ENCODE assay signal across 27 mouse cellular contexts in genomic region chr1:189617381-189617780, GRCm38 (mm10).
"Had no signal": no experiment of that assay in that cellular context is flagged by ENCODE, and none has a peak within 500 bp of the region (broad histone marks: within the 10 kb centered on the region; RNA-seq: fewer than 3 reads in every experiment).

No protein-coding gene starts in this region.

- ATAC-seq: hindbrain, postnatal 0 days; intestine, embryonic 16.5 days; liver, embryonic 12.5 days had no signal

- H3K36me3 ChIP-seq: heart, embryonic 13.5 days; heart, embryonic 15.5 days; hindbrain, embryonic 13.5 days; hindbrain, embryonic 15.5 days; kidney, embryonic 15.5 days; limb, embryonic 13.5 days; limb, embryonic 15.5 days; liver, embryonic 12.5 days had no signal

- H3K27ac ChIP-seq: heart, adult 2 months; heart, embryonic 13.5 days; heart, embryonic 15.5 days; hindbrain, embryonic 13.5 days; hindbrain, embryonic 15.5 days; hindbrain, postnatal 0 days; kidney, embryonic 15.5 days; kidney, postnatal 0 days; limb, embryonic 13.5 days; limb, embryonic 15.5 days; liver, embryonic 12.5 days; liver, embryonic 14.5 days had no signal

- DNase-seq: gastrocnemius, postnatal 14 days; gastrocnemius, postnatal 36 days; heart, adult 11 months; heart, adult 2 months; heart, postnatal 14 days; heart, postnatal 36 days; kidney, adult 11 months; kidney, adult 2 months; kidney, adult 9 months; kidney, postnatal 14 days; kidney, postnatal 36 days; layer of hippocampus, adult 9-11 months; layer of hippocampus, postnatal 36 days; left cerebral cortex, postnatal 4 days had no signal

- H3K9me3 ChIP-seq: heart, embryonic 13.5 days; heart, embryonic 15.5 days; hindbrain, embryonic 13.5 days; hindbrain, embryonic 15.5 days; kidney, embryonic 15.5 days; limb, embryonic 13.5 days; limb, embryonic 15.5 days; liver, embryonic 12.5 days had no signal

- H3K4me3 ChIP-seq: heart, adult 2 months; heart, embryonic 13.5 days; heart, embryonic 15.5 days; hindbrain, embryonic 13.5 days; hindbrain, embryonic 15.5 days; kidney, embryonic 15.5 days; limb, embryonic 13.5 days; limb, embryonic 15.5 days; liver, embryonic 12.5 days had no signal

- H3K4me1 ChIP-seq: heart, embryonic 15.5 days; hindbrain, embryonic 13.5 days; hindbrain, embryonic 15.5 days; liver, embryonic 12.5 days had no signal

- H3K9ac ChIP-seq: heart, embryonic 13.5 days; heart, embryonic 15.5 days; hindbrain, embryonic 13.5 days; hindbrain, embryonic 15.5 days; kidney, embryonic 15.5 days; limb, embryonic 13.5 days; limb, embryonic 15.5 days; liver, embryonic 12.5 days; liver, embryonic 14.5 days had no signal

- H3K4me2 ChIP-seq: heart, embryonic 11.5 days; heart, embryonic 13.5 days; heart, embryonic 15.5 days; hindbrain, embryonic 13.5 days; hindbrain, embryonic 15.5 days; kidney, embryonic 15.5 days; limb, embryonic 13.5 days; limb, embryonic 15.5 days; liver, embryonic 12.5 days had no signal

- H3K27me3 ChIP-seq: hindbrain, embryonic 13.5 days; hindbrain, embryonic 15.5 days; kidney, embryonic 15.5 days; limb, embryonic 15.5 days; liver, embryonic 12.5 days had no signal
